Mouse (Mus musculus) heart, embryonic 16.5 days (tissue): ENCODE results near the gene Cd72. TPM values are rescaled to one million over a fixed set of nuclear protein-coding genes. Genes with fewer than 3 reads are reported as not detected.

ENCODE experiments used
- ATAC-seq: fragments of 200-750 bp; cut with Nextera tagmentation; replicated peaks from 2 replicates; pipeline ENCODE4 v1.8.0; 2017; ENCODE audit warnings: moderate number of reproducible peaks; ENCODE audit not compliant: insufficient read depth, low FRiP score; ENCODE audit errors: extremely low read depth
- H3K27ac ChIP-seq: fragments of 300-500 bp; sonication (generic); 2 replicates; pipeline ENCODE4 v1.5.1; 2014; ENCODE audit warnings: mild to moderate bottlenecking, low read length, control low read depth, moderate library complexity
- H3K27me3 ChIP-seq: fragments of 300-500 bp; sonication (generic); 2 replicates; pipeline ENCODE4 v1.6.1; 2014; ENCODE audit warnings: low read length, mixed read lengths; ENCODE audit not compliant: control insufficient read depth, insufficient read depth
- H3K36me3 ChIP-seq: fragments of 300-500 bp; sonication (generic); 2 replicates; pipeline ENCODE4 v1.6.1; 2014; ENCODE audit not compliant: control insufficient read depth, insufficient read depth
- H3K4me1 ChIP-seq: fragments of 300-500 bp; sonication (generic); 2 replicates; pipeline ENCODE4 v1.6.1; 2014; ENCODE audit warnings: low read length, mixed read lengths; ENCODE audit not compliant: control insufficient read depth, insufficient read depth
- H3K4me2 ChIP-seq: fragments of 300-500 bp; sonication (generic); 2 replicates; pipeline ENCODE4 v1.6.1; 2014; ENCODE audit warnings: low read depth, mild to moderate bottlenecking, control low read depth, low read length
- H3K4me3 ChIP-seq: fragments of 300-500 bp; sonication (generic); 2 replicates; pipeline ENCODE4 v1.5.1; 2014; ENCODE audit warnings: mild to moderate bottlenecking, control low read depth, low read length
- H3K9ac ChIP-seq: fragments of 300-500 bp; sonication (generic); 2 replicates; pipeline ENCODE4 v1.6.1; 2014; ENCODE audit warnings: low read length, control low read depth
- H3K9me3 ChIP-seq: fragments of 300-500 bp; sonication (generic); replicated peaks from 2 replicates; pipeline ENCODE4 v1.6.1; 2016; ENCODE audit warnings: low read length; ENCODE audit not compliant: control insufficient read depth
- WGBS: fragments of 180-500 bp; shearing (Covaris S2); extraction: QIAGEN DNeasy Blood & Tissue Kit; methylation state at CpG from one replicate; pipeline ENCODE4 v1.1.7; 2014; 5-methylcytosine and 5-hydroxymethylcytosine counted together
- polyA plus RNA-seq: library from polyadenylated mRNA; unstranded; fragments of >200 nt; fragmentation: Nextera tagmentation; extraction: Ambion mirVana; gene quantifications from 2 replicates; pipeline ENCODE4 v1.2.1, GENCODE M21; 2015

The Cd72 gene
- polyA plus RNA-seq, 1 experiment from 2014 or later = 4.3 TPM

DNA sequence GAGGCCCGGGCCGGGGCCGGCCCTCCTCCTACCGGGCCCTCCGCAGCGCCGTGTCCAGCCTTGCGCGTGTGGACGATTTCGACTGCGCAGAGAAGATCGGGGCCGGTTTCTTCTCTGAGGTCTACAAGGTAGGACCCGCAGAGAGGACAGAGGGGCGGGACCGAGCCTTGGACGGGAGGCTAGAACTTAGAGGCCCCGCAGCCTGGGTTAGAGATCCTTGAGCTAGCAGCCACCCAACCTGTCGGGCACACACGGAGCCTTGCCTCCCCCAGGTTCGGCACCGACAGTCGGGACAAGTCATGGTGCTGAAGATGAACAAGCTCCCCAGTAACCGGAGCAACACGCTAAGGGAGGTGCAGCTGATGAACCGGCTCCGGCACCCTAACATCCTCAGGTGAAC is 10.9 kb downstream of the Cd72 start:
- peak overlapping the region; percentile 91 for H3K4me3 ChIP-seq
- peaks cover 9% of the 10 kb centered on the region for H3K4me1 ChIP-seq
- H3K9me3 ChIP-seq = no peaks in the 10 kb centered on the region
- H3K27ac ChIP-seq = peak overlapping the region; percentile 99
- 2% methylated on average over 28 of the region's 28 CpGs for WGBS
- peak overlapping the region; percentile 97 for H3K4me2 ChIP-seq
- peaks cover 24% of the 10 kb centered on the region for H3K36me3 ChIP-seq
- ATAC-seq = peak; percentile 5
- H3K27me3 ChIP-seq = no peaks in the 10 kb centered on the region
- peak overlapping the region; percentile 99 for H3K9ac ChIP-seq

DNA sequence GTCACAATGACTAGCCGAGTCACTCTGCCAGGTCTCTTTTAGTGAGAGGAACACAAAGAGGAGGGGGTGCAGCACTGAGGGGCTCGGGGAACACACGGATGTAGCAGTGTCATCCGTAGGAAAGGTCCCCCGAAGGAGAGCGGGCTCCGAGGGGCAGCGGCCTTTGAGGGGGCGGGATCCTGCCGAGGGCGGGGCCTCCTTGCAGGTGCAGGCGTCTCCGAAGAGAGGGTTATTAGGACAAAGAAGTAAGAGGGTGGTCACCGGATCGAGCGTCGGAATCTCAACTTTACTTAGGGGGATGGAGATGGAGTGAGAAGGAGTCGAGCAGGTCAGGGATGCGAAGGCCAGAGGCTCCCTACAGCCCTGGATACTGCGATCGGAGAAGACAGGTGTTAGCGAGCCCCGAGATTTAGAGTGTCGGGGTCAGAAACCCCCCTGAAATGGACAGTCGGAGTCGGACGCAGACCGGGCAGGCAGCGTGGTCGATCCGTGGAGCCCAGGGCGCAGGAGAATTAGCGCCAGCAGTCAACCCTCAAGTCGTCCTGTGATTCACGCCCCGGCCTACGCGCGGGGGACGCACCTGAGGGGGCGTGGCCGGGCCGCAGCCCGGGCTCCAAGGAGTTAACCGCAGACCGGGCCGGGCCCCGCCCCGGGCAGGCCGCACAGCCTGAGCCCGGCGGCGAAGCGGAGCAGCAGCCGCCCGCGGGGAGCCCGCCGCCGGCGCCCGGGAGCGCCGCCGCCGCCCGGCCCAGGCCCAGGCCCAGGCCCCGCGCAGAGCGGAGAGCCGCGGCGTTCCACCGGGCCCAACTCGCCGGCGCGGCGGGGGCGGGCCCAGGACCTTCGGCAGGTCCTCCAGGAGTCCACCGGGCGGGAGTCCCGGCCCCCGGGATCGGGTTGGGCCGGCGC is 11.7 kb downstream of the Cd72 start:
- peak overlapping the region; percentile 99 for H3K9ac ChIP-seq
- under 1% methylated on average over 85 of the region's 88 CpGs for WGBS
- H3K27ac ChIP-seq = peak overlapping the region; percentile 99
- peaks cover 21% of the 10 kb centered on the region for H3K36me3 ChIP-seq
- no peaks in the 10 kb centered on the region for H3K27me3 ChIP-seq
- peaks cover 9% of the 10 kb centered on the region for H3K4me1 ChIP-seq
- H3K9me3 ChIP-seq = no peaks in the 10 kb centered on the region
- peak overlapping the region; percentile 97 for H3K4me2 ChIP-seq
- ATAC-seq = peak; percentile 65
- peak overlapping the region; percentile 91 for H3K4me3 ChIP-seq

DNA sequence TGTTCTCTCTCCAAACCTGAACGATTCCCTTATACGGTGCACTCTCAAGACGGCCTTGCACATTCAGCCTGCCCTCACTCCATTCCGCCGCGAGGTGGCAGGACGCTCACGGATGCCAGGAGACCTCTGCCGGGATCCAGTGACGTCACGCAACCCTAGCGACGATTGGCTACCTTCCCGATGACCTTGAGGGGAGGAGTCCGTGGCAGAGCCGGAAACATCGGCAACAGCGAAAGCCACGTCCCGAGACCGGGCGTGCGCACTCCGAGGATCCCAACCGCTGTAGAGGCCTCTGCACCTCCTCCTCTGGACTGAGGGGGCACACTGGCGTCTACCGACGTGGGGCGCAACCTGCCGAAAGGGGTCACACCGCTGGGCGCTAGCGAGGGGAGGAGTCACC is 12.4 kb downstream of the Cd72 start:
- H3K4me3 ChIP-seq = peak overlapping the region; percentile 91
- ATAC-seq = peak; percentile 95
- no peaks in the 10 kb centered on the region for H3K27me3 ChIP-seq
- H3K36me3 ChIP-seq = peaks cover 14% of the 10 kb centered on the region
- no peaks in the 10 kb centered on the region for H3K9me3 ChIP-seq
- WGBS = under 1% methylated on average over 33 of the region's 33 CpGs
- H3K4me1 ChIP-seq = peaks cover 9% of the 10 kb centered on the region
- H3K4me2 ChIP-seq = peak overlapping the region; percentile 97
- peak overlapping the region; percentile 99 for H3K9ac ChIP-seq
- H3K27ac ChIP-seq = peak overlapping the region; percentile 99

DNA sequence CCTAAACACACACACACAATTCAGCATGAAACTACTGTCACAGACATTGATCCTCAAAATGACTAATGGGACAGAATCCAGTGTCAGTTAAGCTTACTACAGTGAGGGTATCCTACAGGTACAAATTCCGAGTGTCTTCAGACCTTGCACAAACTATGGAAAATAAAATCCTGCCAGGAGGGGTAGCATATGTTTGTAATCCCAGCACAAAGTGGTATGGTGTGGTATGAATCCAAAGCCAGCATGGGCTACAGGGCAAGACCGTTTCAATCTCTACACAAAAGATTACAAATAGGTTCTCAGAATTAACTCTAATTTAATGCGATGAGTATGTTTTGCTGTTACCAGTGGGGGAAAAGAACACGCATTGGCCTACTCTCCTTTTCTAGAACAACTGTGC is 12.8 kb downstream of the Cd72 start, which contains the start of gene Tesk1:
Tesk1 (plus strand) TSS at position 301 of the 400 bp plus-strand sequence.
- no peak for ATAC-seq
- Histone ChIP-seq H3K27ac (peak within 1 kb of the TSS; percentile 99), H3K4me3 (peak within 1 kb of the TSS; percentile 91), H3K36me3 (peaks cover 10% of the 10 kb centered on the region), H3K27me3 (no peaks in the 10 kb centered on the region), H3K9me3 (no peaks in the 10 kb centered on the region), H3K4me1 (peaks cover 9% of the 10 kb centered on the region), H3K4me2 (peak within 1 kb of the TSS; percentile 97), H3K9ac (peak within 1 kb of the TSS; percentile 99)
- WGBS = 24% methylated on average over 4 of the region's 4 CpGs

DNA sequence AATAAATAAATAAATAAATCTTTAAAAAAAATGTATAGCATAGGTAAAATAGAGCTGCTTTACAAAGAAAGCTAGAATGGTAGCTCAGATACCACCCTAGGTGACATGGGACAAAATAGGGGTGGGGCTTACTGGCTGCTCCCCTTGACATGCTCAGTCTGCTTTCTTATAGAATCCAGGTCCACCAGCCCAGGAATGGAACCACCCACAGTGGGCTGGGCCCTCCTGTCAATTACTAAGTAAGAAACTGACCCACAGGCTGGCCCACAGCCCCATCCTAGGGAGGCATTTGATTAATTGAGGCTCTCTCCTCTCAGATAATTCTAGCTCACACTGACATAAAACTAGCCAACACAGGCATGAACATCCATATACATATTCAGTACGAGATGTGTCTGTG is 21.6 kb downstream of the Cd72 start:
- no peak overlapping the region for H3K9ac ChIP-seq
- ATAC-seq = no peak
- peaks cover 3% of the 10 kb centered on the region; the same call in 1 of the 2 replicates for H3K4me1 ChIP-seq
- no peak overlapping the region for H3K4me2 ChIP-seq
- no peaks in the 10 kb centered on the region for H3K9me3 ChIP-seq
- WGBS = 78% methylated on average over 1 of the region's 1 CpGs
- no peak overlapping the region for H3K4me3 ChIP-seq
- H3K27ac ChIP-seq = no peak overlapping the region
- H3K36me3 ChIP-seq = no peaks in the 10 kb centered on the region
- H3K27me3 ChIP-seq = no peaks in the 10 kb centered on the region

DNA sequence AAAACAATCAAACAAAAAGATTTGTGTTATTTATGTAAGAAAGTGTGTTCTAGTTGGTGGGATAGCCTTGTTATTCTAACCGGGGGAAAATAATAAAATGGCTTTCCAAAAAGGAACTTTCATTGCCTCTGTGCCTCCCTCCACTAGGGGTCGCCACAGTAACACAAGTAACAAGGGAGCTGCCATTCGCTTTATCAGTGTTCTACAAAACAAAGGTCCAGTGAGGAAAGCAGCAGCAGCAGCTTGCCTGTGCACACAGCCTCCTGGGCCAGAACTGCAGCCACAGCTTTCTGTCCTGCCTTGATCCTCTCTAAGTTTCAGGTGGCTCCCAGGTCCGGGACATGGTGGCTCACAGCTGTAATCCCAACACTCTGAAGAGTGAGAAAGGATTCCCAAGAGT is 22.7 kb downstream of the Cd72 start:
- peaks cover 1% of the 10 kb centered on the region; the same call in 1 of the 2 replicates for H3K36me3 ChIP-seq
- H3K4me1 ChIP-seq = peaks cover 3% of the 10 kb centered on the region; the same call in 1 of the 2 replicates
- peak overlapping the region; percentile 53; the same call in 1 of the 2 replicates for H3K9ac ChIP-seq
- WGBS = 1% methylated on average over 4 of the region's 4 CpGs
- H3K27ac ChIP-seq = peak overlapping the region; percentile 77
- no peaks in the 10 kb centered on the region for H3K9me3 ChIP-seq
- peak overlapping the region; percentile 39 for H3K4me2 ChIP-seq
- H3K27me3 ChIP-seq = peaks cover 6% of the 10 kb centered on the region
- H3K4me3 ChIP-seq = no peak overlapping the region
- ATAC-seq = 0 out of 2 replicates have a peak, but pooled peaks have one; percentile 19

DNA sequence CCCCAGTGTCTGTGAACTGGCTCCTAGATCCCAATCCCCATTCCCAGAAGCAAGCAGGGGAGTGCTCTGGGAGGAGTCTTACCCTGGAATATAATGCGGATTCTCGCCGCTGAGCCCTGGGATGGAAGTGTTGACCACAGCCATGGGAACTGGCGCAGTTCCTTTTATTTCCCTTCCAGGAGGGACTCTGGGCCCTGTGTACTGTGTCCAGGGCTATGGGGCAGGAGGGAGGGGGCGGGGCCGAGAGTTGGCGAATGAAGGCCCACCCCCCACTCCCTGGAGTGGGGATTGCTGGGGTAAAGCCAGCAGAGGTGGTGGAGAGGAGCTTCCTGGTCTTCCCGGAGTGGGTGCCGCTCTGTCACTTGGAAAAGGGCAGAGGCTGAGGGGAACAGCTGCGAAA is 25.5 kb downstream of the Cd72 start, which contains the start of gene Fam166b:
Fam166b (minus strand) TSS at position 189 of the 400 bp plus-strand sequence.
- H3K4me1 ChIP-seq = peaks cover 3% of the 10 kb centered on the region; the same call in 1 of the 2 replicates
- WGBS = 13% methylated on average over 10 of the region's 10 CpGs
- H3K27ac ChIP-seq = no peak within 1 kb of the TSS
- no peaks in the 10 kb centered on the region for H3K9me3 ChIP-seq
- peak within 1 kb of the TSS; percentile 42; the same call in 1 of the 2 replicates for H3K4me2 ChIP-seq
- peaks cover 21% of the 10 kb centered on the region for H3K27me3 ChIP-seq
- ATAC-seq = peak; percentile 26; the same call in 1 of the 2 replicates
- H3K4me3 ChIP-seq = no peak within 1 kb of the TSS
- H3K9ac ChIP-seq = peak within 1 kb of the TSS; percentile 31
- H3K36me3 ChIP-seq = peaks cover 27% of the 10 kb centered on the region

DNA sequence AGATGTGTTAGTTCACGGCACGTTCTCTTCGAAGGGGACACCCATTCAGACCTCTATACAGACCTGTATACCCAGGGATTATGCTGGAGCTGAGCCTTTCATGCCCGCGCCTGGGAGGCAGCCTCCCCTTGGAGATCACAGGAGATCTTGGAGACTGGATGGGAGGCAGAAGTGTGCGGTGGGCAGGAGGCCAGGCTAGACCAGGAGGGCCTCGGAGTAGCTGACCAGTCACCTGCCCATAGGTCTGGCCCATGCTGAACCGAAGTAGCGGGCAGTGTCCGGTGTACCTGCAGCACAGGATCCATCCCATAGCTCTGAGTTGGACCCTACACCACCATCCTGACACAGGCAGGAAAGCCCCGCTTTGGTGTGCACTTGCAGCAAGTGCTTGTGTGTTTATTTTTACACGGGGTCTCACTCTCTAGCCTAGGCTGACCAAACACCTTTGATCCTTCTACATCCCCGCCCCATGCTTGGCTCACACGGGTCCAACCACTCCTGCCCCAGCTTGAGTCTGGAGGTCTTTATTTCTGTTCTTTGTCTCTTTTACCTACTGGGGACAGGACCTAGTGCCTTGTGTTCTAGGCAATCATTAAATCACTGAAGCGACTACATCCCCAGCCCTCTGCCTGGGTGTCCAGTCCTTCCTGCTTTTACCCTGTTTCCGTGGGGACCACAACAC is 26.1 kb downstream of the Cd72 start:
- peaks cover 32% of the 10 kb centered on the region for H3K36me3 ChIP-seq
- H3K4me3 ChIP-seq = no peak overlapping the region
- no peak for ATAC-seq
- H3K27ac ChIP-seq = no peak overlapping the region
- WGBS = 39% methylated on average over 16 of the region's 16 CpGs
- H3K4me2 ChIP-seq = peak overlapping the region; percentile 42; the same call in 1 of the 2 replicates
- peaks cover 3% of the 10 kb centered on the region; the same call in 1 of the 2 replicates for H3K4me1 ChIP-seq
- peaks cover 21% of the 10 kb centered on the region for H3K27me3 ChIP-seq
- H3K9me3 ChIP-seq = no peaks in the 10 kb centered on the region
- no peak overlapping the region; the same call in 1 of the 2 replicates for H3K9ac ChIP-seq
